Mouse (Mus musculus) heart, postnatal 0 days (tissue): ENCODE measurements around the gene Gfod2.

Experiments used
- CTCF ChIP-seq: IDR thresholded peaks from 2 replicates; pipeline ENCODE4 v1.5.1; 2016; ENCODE audit warnings: antibody characterized with exemption, control low read depth, low read depth
- EP300 ChIP-seq: IDR thresholded peaks from 2 replicates; pipeline ENCODE4 v1.6.1; 2016; ENCODE audit warnings: antibody characterized with exemption, low read depth

GRCm38 (mm10) chr8:105750606-105751005 is 7.9 kb downstream of the Gfod2 start:
- TF ChIP-seq CTCF (no peak), EP300 (no peak)
